Mouse (Mus musculus) G1E-ER4 (cell line): ENCODE measurements around the gene Fam169a. TPM values are rescaled to one million over a fixed set of nuclear protein-coding genes. Genes with fewer than 3 reads are reported as not detected.

Source experiments
- GATA1 ChIP-seq: IDR thresholded peaks from one replicate; pipeline ENCODE4 v1.8.0; 2012; ENCODE audit warnings: low read length, inconsistent platforms
- polyA plus RNA-seq: library from polyadenylated mRNA; stranded (reverse); fragments of >175 nt; gene quantifications from 2 replicates; pipeline ENCODE4 v1.2.3, GENCODE M21; 2012

Fam169a gene
- polyA plus RNA-seq, 1 experiment, result not detected

DNA sequence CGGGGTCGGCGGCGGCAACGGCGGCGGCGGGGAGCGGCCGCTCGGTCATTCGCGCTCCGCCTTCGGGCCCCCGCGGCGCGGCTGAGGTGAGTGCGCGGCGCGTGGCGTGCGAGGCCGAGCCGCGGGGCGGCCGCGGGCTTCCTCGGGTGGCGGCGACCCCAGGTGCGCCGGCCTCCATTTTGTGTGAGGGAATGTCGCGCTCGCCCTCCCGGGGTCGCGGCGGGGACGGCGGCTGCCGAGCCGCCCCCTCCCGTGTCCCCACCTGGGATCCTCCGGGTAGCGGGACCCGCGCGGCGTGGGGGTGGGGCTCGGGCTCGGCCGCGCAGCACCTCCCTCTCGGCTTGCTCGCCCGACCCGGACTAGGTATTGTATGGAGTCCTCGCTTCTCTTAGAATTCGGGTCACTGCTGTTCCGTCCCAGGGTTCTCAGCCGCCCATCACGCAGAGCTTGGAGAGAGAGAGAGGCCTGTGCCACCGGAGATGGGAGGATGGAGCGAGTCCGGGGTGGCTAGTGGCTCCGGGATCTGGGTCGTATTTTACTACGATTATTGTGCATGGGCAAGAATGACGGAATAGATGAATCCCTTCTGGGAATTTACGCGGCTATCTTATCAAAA, 4.6 kb downstream of the Fam169a start:
- no peak for TF ChIP-seq GATA1

DNA sequence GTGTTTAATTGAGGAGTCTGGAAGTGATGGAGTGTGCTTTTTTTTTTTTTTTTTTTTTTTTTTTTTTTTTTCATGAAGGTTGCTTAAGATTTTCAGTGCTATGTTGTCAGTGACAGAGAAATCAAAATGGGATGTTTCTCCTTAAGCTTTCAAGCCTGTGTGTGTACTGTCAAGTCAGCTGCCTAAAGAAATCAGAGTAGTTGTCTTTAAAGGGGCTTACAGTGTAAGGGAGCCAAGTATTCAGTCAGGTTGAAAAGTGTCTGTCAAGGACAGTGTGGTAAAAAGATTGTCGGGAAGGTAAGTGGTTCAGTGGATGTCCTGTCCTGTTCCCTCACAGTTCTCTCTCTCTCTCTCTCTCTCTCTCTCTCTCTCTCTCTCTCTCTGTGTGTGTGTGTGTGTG, 6.4 kb downstream of the Fam169a start:
- no peak for TF ChIP-seq GATA1

DNA sequence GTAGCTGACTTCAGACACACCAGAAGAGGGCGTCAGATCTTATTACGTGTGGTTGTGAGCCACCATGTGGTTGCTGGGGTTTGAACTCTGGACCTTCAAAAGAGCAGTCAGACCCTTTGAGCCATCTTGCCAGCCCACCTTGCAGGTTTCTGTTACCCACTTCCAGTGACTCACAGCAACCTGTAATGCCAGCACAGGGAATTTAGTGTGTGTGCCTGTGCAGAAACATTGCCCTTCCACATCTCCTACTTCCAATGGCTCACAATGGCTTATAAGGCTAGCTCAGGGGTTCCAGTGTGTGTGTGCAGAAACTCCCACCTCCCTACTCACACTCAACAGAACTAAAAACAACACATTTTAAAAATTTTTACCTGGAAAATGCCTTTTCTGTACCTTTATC, 10.5 kb downstream of the Fam169a start:
- TF ChIP-seq GATA1, result no peak

DNA sequence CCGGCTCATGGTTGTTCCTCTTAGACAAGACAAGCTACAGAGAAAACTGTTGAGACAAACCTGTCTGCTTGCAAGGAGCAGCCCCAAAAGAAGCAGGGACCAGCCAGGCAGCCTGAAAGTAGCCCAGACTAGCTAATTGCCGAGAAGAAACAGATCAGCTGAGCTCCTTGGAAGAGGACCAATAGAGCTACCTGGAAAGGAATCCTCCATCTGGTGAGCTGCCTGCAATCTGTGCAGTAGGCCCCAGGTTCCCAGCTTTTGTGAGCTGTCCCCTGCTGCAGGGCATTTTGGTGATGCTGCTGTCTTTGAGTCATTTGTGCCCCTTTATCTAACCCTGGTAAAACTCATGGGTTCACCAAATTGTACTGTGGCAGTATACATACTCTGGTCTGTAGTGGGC, 13.1 kb downstream of the Fam169a start:
- no peak for TF ChIP-seq GATA1

DNA sequence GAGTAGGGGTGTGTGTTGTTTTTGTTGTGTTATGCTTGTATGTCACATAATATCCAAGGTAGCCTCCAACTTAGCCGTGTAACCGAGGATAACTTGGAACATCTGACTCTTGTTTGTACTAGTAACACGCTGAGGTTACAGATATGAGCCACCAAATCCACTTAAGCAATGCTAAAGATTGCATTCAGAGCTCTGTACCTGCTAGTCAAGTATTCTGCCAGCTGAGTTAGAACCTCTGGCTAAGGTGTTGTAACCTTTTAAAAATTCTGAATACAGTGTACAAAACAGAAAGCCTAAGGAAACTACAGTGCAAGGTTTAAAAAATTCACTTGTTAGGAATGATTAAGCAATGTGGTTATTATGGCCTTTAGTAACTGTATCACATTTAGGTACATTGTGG, 13.5 kb downstream of the Fam169a start:
- TF ChIP-seq GATA1, result no peak

DNA sequence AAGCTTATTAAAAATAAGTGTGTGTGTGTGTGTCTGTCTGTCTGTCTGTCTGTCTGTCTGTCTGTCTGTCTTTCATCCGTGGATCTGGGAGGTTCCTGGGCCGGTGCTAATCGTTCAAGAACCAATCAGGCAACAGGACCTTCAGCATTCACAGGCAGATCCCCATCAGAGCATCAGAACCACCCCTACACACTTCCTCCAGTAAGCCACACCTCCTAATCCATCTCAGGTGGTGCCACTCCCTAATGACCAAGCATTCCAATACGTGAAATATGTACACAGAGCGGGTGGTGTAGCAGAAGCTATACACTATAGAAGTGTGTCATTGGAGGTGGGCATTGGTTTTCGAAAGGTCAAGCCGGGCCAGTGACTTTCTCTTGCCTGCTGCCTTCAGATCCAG, 15.3 kb downstream of the Fam169a start:
- no peak for TF ChIP-seq GATA1

GRCm38 (mm10) chr13:97086316-97086715, 19.2 kb downstream of the Fam169a start:
- no peak for TF ChIP-seq GATA1

DNA sequence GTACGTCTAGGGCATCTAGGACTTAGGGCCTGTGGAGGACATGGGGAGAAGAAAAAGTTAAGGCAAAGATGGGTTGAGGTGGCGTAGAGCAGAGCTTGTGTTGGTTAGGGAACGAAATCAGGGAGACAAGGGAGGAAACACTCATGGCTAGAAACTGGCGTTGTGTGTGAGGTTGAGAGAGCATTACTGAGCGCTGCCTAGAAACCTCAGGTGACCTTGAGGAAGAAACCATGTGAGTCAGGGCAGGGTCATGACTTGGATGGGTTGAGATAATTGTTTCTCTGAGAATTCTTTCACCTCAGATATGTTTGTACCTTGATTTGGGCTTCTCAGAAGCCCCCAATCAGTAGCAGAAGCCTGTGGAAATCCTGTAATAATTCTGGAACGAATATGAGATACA, 20.3 kb downstream of the Fam169a start:
- TF ChIP-seq GATA1, result no peak

DNA sequence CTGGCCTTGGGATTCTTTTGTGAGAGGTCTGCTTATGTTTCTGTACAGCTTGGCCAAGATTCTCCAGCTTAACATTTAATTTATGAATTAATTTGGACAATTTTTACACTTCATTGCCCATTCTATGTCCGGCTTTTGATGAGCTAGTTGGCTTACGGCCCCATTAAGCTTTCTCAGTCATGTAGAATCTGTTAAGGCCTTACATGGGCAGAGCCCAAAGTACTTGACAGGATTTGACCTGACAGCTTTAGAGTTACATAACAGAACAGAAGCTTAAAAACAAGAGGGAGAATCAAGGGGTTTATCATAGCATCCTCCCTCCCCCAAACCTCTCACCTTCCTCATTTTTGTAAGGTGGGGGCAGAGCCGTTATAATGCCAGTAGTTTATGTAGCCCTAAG, 21.1 kb downstream of the Fam169a start:
- TF ChIP-seq GATA1, result no peak

DNA sequence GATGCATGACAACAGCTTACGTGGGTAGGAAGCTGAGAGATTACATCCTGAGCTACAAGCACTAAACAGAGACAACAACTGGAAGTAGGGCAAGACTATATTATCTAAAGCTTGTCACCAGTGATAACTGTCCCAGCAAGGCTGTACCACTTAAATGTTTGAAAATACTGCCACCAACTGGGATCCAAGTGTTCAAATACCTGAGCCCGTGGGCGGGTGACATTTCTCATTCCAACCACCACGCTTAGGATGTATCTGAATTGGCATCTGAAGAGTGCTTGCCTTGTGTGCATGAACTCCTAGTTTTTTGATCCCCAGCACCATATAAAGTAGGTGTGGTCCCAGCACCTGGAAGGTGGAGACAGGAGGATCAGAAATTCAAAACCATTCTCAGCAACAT, 28.6 kb downstream of the Fam169a start:
- TF ChIP-seq GATA1, result no peak

- no peak for TF ChIP-seq GATA1
Observed at GRCm38 (mm10) chr13:97099187-97099852, 32.2 kb downstream of the Fam169a start, which contains the start of gene Gm6169. Gene Gm6169, minus strand, starts transcription at chr13:97099237.

DNA sequence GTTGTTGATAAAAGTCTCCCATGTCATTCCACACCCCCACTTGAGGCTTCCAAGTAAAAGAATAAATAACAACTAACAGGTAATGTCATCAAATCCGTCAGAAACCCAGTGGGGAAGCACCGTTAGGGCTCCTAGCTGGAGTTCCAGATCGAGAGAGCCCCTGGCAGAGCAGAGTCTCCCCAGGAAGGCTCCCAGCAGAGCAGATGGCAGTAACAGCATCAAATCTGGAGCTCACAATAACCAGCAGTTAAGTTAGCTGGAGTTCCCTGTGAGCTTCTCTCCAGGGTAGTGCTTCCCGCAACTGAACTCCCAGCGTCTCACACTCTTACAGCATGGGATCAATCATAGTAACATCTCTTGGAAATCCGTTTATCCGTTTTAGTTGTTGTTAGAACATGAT, 37.9 kb downstream of the Fam169a start:
- TF ChIP-seq GATA1, result no peak

GRCm38 (mm10) chr13:97109046-97109445, 42.0 kb downstream of the Fam169a start:
- no peak for TF ChIP-seq GATA1

GRCm38 (mm10) chr13:97121341-97121740, 54.3 kb downstream of the Fam169a start:
- no peak for TF ChIP-seq GATA1

DNA sequence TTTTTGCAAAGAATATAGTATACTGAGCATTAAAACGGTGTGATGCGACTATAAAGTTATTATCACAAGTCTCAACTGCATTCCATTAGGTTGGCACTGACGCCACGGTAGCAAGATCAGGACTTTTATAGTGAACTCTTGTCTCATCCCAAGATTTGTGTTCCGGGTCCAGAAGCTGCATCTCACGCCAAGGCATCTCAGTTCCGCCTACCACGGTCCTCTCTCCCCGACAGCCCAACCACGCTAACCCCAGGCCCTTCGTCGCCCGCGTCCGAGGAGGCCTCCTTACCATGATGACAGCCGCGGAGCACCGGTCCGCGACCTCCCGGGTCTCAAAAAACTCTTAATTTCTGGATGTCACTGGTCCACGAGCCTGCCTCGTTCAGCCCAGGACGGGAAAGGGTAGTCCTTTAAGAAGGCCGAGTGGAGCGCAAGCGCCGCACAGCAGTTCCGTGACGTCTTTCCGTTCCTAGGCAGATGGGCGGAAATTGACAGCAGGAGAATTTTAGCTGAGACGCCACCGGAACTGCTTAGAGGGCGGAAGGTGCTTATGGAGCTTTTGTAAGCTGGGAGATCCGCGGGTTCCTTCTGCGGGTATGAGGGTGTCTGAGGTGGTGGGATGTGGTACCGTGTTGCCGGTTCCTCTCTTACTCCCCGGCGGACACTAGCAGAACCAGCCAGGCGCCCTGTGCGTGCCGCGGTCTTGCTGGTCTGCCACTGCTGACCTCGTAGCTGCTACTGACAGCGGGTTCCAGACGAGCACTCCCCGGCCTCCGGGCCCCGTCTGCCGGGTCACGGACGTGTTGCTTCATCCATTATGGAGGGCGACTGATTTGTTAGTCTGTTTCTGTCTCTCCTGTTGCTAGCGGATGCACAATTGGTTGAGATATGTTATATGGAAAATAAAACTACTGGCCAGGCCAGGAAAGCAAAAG, 70.6 kb downstream of the Fam169a start, which contains the start of the genes Gfm2 and Nsa2:
TSS of gene Gfm2 (plus strand) at position 472 of the 935 bp plus-strand sequence.
TSS of gene Nsa2 (minus strand) at position 472 of the 935 bp plus-strand sequence.
- no peak for TF ChIP-seq GATA1

DNA sequence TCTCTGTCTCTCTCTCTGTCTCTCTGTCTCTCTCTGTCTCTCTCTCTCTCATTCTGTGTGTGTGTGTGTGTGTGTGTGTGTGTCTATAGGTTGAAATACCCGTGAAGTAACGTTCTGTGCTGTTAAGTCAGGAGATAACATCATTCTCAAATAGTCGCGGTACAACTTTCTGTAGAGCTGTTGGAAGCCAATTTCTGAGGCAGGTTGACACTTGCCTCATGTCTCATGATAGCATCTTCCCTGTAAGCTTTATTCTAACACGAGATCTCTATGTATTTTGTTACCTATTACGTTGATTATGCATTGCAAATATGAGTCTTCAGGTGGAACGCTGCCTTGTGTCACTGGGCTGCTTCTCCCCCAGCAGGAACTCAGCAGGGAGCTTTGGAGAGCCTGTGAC, 75.2 kb downstream of the Fam169a start:
- no peak for TF ChIP-seq GATA1
